Mouse (Mus musculus): ENCODE results near the gene Cabin1. TPM values are rescaled to one million over a fixed set of nuclear protein-coding genes. Genes with fewer than 3 reads are reported as not detected.
A peak's percentile ranks its signal among the peaks of the same experiment; 100 is the strongest.

The Cabin1 gene
- polyA plus RNA-seq, 1 experiment from 2014 or later = 39.0 TPM

DNA sequence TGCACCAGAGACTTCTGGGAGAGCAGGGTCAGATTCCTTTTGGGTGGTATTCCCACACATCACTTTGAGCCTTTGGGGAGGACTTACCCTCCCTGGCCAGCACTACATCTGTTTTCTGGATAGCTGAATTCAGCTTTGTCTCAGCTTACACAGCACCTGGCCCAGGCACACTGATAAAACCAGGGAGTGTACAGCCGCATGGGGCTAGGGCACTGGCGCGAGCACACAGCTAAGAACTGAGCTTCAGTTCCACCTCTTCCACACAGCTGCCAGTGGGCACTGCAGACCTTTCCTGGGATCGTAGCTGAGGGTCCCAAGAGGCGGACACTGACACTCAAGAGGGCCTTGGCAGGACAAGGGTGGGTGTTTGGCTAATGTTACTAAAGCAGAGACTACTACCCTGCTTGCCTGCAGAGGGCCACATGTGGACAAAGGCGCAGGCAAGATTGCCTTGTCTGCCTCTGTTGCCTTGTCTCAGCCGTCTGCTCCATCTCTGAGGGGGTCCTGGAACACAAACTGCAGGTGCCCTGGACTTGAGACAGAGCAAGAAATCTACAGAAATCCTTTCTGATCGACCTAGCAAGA, 57.4 kb downstream of the Cabin1 start:
- H3K27me3 ChIP-seq (replicated peaks; ENCODE audit: low read depth, poor library complexity, severe bottlenecking) = no peaks in the 10 kb centered on the region
- H3K4me1 ChIP-seq = peaks cover 8% of the 10 kb centered on the region
- H3K36me3 ChIP-seq (replicated peaks) = peaks cover 81% of the 10 kb centered on the region
- H3K27ac ChIP-seq (replicated peaks) = no peak overlapping the region
- no peaks in the 10 kb centered on the region for H3K9me3 ChIP-seq
- WGBS = 82% methylated on average over 8 of the region's 8 CpGs
- H3K4me3 ChIP-seq = no peak overlapping the region
- DNase-seq (ENCODE audit: low spot score) = no peak

DNA sequence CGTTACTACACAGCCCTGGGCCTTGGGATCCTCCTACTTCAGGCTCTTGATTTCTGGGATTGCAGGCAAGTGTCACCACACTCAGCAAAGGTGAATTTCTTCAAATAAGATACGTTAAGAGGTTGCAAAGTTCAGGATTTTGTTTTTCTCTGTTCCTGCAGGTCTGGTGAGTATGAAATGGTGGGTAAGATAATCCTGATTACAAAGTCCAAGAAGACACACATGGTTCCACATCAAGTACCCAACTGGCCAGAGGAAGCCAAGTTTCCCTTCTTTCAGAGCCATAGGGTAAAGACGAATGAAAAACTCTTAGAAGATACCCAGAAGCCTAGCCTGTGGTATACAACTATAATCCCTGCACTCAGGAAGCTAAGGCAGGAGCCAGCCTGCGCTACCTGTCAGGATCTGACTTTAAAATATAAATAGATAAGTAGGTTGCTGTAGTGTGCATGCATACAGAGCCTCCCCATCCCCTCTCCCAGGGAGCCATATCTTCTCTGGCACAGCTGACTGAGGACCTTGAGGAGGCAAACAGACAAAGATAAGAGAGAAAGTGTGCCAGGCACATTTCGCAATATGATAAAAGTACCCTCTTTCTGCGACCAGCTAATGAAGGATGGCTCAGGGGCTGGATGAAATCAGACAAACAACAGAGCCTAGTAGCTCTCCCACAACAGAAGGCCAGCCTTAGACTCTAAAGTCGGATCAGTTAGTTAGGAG, 58.3 kb downstream of the Cabin1 start:
- Histone ChIP-seq H3K27me3 (replicated peaks; ENCODE audit: low read depth, poor library complexity, severe bottlenecking) (no peaks in the 10 kb centered on the region), H3K9me3 (no peaks in the 10 kb centered on the region), H3K27ac (replicated peaks) (no peak overlapping the region), H3K4me1 (peaks cover 8% of the 10 kb centered on the region), H3K36me3 (replicated peaks) (peaks cover 74% of the 10 kb centered on the region), H3K4me3 (no peak overlapping the region)
- WGBS = 77% methylated on average over 7 of the region's 7 CpGs
- DNase-seq (ENCODE audit: low spot score) = no peak

DNA sequence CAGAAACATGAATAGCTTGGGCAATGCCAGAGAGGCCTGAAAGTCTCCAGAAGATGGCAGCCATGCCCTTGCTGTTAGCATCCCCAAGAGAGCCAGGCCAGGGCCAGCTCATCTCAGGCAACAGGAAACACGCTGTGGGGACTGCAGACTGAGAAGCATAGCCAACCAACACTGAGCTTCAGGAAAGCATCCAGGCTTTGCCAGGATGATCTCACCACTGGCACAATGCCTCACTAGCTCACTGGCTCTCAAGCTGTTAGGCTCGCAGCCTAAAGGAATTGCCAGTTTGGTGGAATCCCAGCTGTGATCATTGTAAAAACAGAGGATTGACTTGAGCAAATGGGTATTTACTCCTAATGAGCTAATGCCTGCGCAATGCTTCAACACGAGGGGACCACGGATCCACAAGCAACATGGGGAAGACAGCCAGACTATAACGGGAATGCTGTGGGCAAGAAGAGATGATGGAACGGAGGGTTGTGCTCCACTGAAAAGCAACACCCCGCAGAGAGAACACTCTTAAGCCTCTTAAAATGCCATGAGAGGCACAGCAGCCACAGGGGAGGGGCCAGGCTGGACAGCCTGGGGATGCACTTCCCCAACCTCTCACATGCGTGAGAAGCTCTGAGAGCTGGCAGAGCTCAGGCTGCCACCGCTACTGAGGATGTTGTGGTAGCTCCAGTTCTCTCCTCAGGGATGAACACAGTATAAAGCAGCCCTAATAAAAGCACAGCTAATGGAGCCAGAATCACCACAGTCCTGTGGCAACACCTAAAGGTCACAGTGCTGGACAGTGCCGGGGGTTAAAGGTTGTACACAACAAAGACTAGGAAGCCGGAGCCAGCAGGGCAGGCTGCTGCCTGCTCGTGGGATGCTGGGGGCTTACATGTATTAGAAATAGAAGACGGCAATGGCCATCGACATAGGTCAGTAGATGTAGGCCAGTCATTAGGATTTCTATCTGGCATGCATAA, 59.6 kb downstream of the Cabin1 start:
- Histone ChIP-seq H3K27ac (replicated peaks) (no peak overlapping the region), H3K9me3 (no peaks in the 10 kb centered on the region), H3K4me1 (peaks cover 8% of the 10 kb centered on the region), H3K27me3 (replicated peaks; ENCODE audit: low read depth, poor library complexity, severe bottlenecking) (no peaks in the 10 kb centered on the region), H3K4me3 (no peak overlapping the region), H3K36me3 (replicated peaks) (peaks cover 72% of the 10 kb centered on the region)
- DNase-seq (ENCODE audit: low spot score) = no peak
- WGBS = 67% methylated on average over 15 of the region's 15 CpGs

DNA sequence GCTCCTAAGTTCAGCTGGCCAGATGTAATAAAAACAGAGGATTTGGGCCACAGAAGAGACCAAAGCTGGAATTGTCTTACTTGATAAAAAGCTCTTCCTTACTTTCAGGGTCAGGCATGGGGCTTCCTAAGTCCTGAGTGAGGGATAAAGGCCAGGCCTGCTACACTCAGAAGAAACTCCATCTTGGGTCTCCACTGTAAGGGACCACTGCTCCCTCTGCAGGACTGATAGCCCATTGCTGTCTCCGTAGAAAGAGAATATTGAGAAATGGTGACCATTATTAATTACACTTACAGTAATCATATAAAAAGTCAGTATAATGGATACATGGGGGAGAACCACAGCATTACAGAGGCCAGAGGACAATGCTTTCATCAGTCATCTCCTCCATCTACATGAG, 60.6 kb downstream of the Cabin1 start:
- WGBS = 85% methylated on average over 1 of the region's 1 CpGs
- no peak for DNase-seq (ENCODE audit: low spot score)
- Histone ChIP-seq H3K9me3 (no peaks in the 10 kb centered on the region), H3K4me1 (peaks cover 8% of the 10 kb centered on the region), H3K4me3 (no peak overlapping the region), H3K27me3 (replicated peaks; ENCODE audit: low read depth, poor library complexity, severe bottlenecking) (no peaks in the 10 kb centered on the region), H3K27ac (replicated peaks) (no peak overlapping the region), H3K36me3 (replicated peaks) (peaks cover 72% of the 10 kb centered on the region)

DNA sequence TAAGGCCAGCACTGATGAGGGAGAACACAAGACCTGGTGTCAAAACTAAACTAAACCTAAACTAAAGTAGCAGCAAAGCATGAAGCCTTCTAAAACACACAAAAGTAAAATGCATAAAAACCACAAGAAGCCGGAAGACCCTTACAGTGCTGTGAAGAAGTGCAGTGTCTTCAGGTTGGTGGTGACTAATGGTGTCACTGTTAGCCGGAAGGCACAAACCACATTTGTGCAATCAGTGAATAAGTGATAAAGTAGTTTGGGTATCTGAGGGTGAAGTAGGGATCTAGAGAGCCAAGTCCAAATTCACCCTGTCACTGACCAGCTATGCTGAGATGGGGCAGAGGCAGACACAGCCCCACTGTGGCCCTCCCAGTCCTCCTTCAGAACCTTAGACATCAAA, 61.6 kb downstream of the Cabin1 start:
- Histone ChIP-seq H3K4me3 (no peak overlapping the region), H3K27ac (replicated peaks) (no peak overlapping the region), H3K9me3 (no peaks in the 10 kb centered on the region), H3K4me1 (peaks cover 8% of the 10 kb centered on the region), H3K36me3 (replicated peaks) (peaks cover 73% of the 10 kb centered on the region), H3K27me3 (replicated peaks; ENCODE audit: low read depth, poor library complexity, severe bottlenecking) (no peaks in the 10 kb centered on the region)
- 90% methylated on average over 2 of the region's 2 CpGs for WGBS
- no peak for DNase-seq (ENCODE audit: low spot score)

DNA sequence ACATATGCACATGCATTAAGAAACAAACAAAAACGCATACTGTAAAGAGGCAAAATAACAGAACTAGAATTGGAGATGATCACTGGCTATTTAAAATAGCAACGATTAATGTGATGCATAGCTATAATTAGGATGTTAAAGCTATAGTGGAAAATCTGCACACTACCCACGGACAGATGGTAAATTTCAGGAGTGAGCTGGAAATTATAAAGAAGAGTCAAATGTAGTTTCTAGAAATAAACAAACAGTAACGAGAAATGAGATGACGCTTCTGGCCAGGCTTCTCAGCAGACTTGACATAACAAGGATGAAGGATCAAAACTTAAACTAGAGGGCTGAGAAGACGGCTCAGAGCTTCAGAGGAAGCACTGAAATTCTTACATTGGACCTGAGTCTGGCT, 62.9 kb downstream of the Cabin1 start:
- Histone ChIP-seq H3K4me1 (peaks cover 8% of the 10 kb centered on the region), H3K27me3 (replicated peaks; ENCODE audit: low read depth, poor library complexity, severe bottlenecking) (no peaks in the 10 kb centered on the region), H3K9me3 (no peaks in the 10 kb centered on the region), H3K4me3 (no peak overlapping the region), H3K36me3 (replicated peaks) (peaks cover 73% of the 10 kb centered on the region), H3K27ac (replicated peaks) (no peak overlapping the region)
- WGBS = 89% methylated on average over 6 of the region's 6 CpGs
- DNase-seq (ENCODE audit: low spot score) = no peak

DNA sequence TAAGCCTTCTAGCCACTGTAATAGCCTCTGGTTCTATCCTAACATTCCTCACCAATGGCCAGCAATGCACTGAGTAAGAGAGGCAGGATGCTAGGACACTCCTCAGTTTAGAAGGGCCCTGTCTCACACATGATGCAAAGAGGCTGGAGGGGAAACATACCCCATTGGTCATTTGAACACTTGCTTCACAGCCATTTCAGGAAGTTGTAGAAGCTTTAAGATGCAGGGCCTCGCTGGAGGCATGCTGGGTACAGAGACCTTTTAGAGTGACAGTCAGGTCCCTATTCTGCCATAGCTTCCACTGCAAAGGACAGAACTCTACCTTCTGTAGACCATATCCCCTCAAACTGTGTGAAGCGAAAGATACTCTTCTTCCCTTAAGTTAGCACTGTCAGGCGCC, 66.4 kb downstream of the Cabin1 start:
- Histone ChIP-seq H3K27me3 (replicated peaks; ENCODE audit: low read depth, poor library complexity, severe bottlenecking) (no peaks in the 10 kb centered on the region), H3K4me1 (no peaks in the 10 kb centered on the region), H3K4me3 (no peak overlapping the region), H3K9me3 (no peaks in the 10 kb centered on the region), H3K36me3 (replicated peaks) (peaks cover 86% of the 10 kb centered on the region), H3K27ac (replicated peaks) (0 out of 2 replicates have a peak overlapping the region, but pooled peaks have one; percentile 12)
- 89% methylated on average over 3 of the region's 3 CpGs for WGBS
- DNase-seq (ENCODE audit: low spot score) = no peak

DNA sequence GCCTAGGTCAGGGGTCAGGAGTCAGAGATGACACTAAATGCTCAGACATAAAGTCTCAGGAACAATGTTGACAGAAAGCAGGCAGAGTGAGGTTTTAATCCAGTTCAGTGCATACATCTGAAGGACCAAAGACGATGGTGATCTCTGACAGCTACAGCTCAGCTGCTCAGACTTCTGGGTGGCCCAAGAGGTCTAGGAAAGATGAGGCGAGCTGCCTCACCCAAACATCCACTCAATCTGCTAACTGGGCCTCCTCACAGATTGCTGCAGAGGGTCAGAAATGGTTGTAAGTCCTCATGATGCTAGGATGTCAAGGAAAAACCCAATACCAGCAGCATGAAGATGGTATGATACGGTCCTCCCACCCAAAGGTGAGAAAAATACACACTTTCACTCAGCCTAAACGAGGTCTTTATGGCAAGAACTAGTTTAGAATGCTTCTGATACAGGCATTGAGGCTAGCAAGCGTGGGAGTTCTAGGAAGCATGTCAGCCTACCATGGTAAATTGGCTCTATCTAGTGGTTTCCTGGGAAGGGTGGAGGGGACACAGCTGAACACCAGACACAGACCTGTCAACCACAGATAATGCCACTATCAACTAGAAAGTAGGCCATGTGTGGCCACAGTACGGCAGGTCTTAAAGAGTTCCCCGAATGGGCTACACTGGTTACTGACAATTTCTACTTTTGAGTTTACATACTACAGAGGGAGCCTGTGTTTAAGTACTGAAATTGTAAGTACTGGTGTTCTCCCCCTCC, 67.4 kb downstream of the Cabin1 start:
- Histone ChIP-seq H3K9me3 (no peaks in the 10 kb centered on the region), H3K4me1 (no peaks in the 10 kb centered on the region), H3K4me3 (no peak overlapping the region), H3K27me3 (replicated peaks; ENCODE audit: low read depth, poor library complexity, severe bottlenecking) (no peaks in the 10 kb centered on the region), H3K27ac (replicated peaks) (0 out of 2 replicates have a peak overlapping the region, but pooled peaks have one; percentile 12), H3K36me3 (replicated peaks) (peaks cover 90% of the 10 kb centered on the region)
- WGBS = 91% methylated on average over 7 of the region's 7 CpGs
- DNase-seq (ENCODE audit: low spot score) = no peak

DNA sequence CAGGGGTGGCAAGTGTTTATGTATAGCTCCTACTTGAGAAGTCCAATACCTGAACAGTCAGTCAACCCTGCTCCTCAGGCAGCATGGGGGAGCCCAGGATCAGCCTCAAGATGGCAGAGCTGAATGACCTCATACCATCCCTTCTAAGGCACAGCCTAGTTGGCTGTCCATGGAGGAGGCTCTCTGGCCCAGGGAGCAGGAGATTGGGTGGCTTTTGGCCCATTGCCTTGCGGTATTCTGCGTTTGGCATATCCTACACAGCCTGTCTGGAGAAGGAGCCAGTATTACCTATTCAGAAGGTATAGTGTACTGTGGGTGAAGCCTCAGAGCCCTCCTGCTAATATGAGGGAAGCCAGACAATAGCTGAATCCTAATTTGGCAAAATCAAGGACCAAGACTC, 68.6 kb downstream of the Cabin1 start:
- Histone ChIP-seq H3K4me3 (no peak overlapping the region), H3K4me1 (no peaks in the 10 kb centered on the region), H3K27me3 (replicated peaks; ENCODE audit: low read depth, poor library complexity, severe bottlenecking) (no peaks in the 10 kb centered on the region), H3K27ac (replicated peaks) (no peak overlapping the region), H3K9me3 (no peaks in the 10 kb centered on the region), H3K36me3 (replicated peaks) (peaks cover 100% of the 10 kb centered on the region)
- DNase-seq (ENCODE audit: low spot score) = no peak
- 97% methylated on average over 2 of the region's 2 CpGs for WGBS

DNA sequence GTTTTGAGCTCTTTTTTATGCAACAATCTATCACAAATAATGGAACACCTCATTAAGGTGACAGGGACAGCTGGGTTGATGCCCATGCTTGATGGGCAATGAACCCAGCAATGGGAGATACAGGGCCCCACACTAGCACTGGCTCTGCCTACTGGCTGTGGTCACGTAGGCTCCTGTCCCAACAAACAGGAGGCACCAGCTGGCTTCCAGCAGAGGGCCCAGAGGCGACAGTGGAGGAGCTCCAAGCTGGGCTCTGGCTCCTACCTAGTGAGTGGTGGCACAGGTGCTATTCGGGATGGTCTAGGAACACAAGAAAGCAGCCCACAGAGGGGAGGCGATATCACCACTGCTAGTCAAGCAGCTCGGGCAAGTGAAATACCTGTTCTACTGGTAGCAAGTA, 69.1 kb downstream of the Cabin1 start:
- Histone ChIP-seq H3K36me3 (replicated peaks) (peaks cover 98% of the 10 kb centered on the region), H3K9me3 (no peaks in the 10 kb centered on the region)
- 91% methylated on average over 5 of the region's 5 CpGs for WGBS

DNA sequence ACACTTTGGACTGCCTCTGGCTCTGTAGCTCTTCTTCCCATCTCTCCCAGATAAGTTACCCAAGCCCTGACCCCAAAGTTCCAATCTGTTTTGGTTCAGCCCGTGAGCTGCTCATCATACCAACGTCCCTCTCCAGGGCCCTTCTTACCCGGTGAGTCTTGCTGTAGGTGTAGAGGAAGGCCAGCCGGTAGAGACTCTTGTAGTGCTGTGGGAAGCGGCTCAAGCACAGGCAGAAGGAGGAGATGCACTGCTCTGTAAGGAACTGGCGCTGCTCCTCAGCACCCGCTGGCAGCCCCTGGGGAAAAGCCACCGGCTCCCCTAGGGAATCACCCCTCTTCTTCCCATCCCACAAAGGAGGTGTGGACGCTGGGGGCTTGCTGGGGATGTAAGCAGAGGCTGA, 69.6 kb downstream of the Cabin1 start:
- H3K4me1 ChIP-seq = no peaks in the 10 kb centered on the region
- H3K36me3 ChIP-seq (replicated peaks) = peaks cover 98% of the 10 kb centered on the region
- H3K4me3 ChIP-seq = no peak overlapping the region
- H3K9me3 ChIP-seq = no peaks in the 10 kb centered on the region
- H3K27me3 ChIP-seq (replicated peaks; ENCODE audit: low read depth, poor library complexity, severe bottlenecking) = no peaks in the 10 kb centered on the region
- DNase-seq (ENCODE audit: low spot score) = no peak
- no peak overlapping the region for H3K27ac ChIP-seq (replicated peaks)
- WGBS = 91% methylated on average over 9 of the region's 9 CpGs

More for the DNA sequence above, 69.1 kb downstream of the Cabin1 start:
- Histone ChIP-seq H3K27me3 (replicated peaks; ENCODE audit: low read depth, poor library complexity, severe bottlenecking) (no peaks in the 10 kb centered on the region), H3K4me3 (no peak overlapping the region), H3K27ac (replicated peaks) (no peak overlapping the region), H3K4me1 (no peaks in the 10 kb centered on the region)
- DNase-seq (ENCODE audit: low spot score) = no peak

Data from embryonic facial prominence, embryonic 10.5 days (tissue).